Mouse (Mus musculus) heart, adult 2 months (tissue): ENCODE measurements around the gene Ndufb8. TPM values are rescaled to one million over a fixed set of nuclear protein-coding genes. Genes with fewer than 3 reads are reported as not detected.

Experiments
- DNase-seq, 2 experiments: peaks; one replicate each; pipeline ENCODE4 v3.0.0; 2021
- H3K27ac ChIP-seq: fragments of 200-600 bp; 2 replicates; pipeline ENCODE4 v1.8.1; 2022
- H3K27me3 ChIP-seq: fragments of 200-500 bp; 2 replicates; pipeline ENCODE4 v1.6.1; 2012; ENCODE audit warnings: mild to moderate bottlenecking, low read length, inconsistent platforms, mixed read lengths; ENCODE audit not compliant: control insufficient read depth, insufficient read depth
- H3K36me3 ChIP-seq: fragments of 200-500 bp; 2 replicates; pipeline ENCODE4 v1.6.1; 2012; ENCODE audit warnings: low read length, inconsistent platforms; ENCODE audit not compliant: control insufficient read depth, insufficient read depth
- H3K4me1 ChIP-seq: fragments of 200-500 bp; 2 replicates; pipeline ENCODE4 v1.6.1; 2011; ENCODE audit warnings: low read length; ENCODE audit not compliant: control insufficient read depth, insufficient read depth
- H3K4me3 ChIP-seq: fragments of 200-600 bp; 2 replicates; pipeline ENCODE4 v1.8.1; 2022
- H3K79me2 ChIP-seq: fragments of 200-500 bp; replicated peaks from 2 replicates; pipeline ENCODE4 v1.6.1; 2012; ENCODE audit warnings: mild to moderate bottlenecking, inconsistent platforms, low read length, moderate library complexity, mixed read lengths; ENCODE audit not compliant: control insufficient read depth, insufficient read depth
- H3K9ac ChIP-seq: fragments of 200-500 bp; 2 replicates; pipeline ENCODE4 v1.6.1; 2012; ENCODE audit warnings: low read depth, mild to moderate bottlenecking, control low read depth, inconsistent platforms, low read length, mixed read lengths
- CTCF ChIP-seq: fragments of 200-600 bp; IDR thresholded peaks from 2 replicates; pipeline ENCODE4 v1.8.1; 2022; ENCODE audit warnings: antibody characterized with exemption, mild to moderate bottlenecking, moderate library complexity
- EP300 ChIP-seq: fragments of 200-500 bp; IDR thresholded peaks from 2 replicates; pipeline ENCODE4 v1.6.1; 2011; ENCODE audit warnings: low read depth, low read length, control low read depth; ENCODE audit not compliant: insufficient read depth
- POLR2A ChIP-seq: fragments of 200-500 bp; IDR thresholded peaks from 2 replicates; pipeline ENCODE4 v1.6.1; 2011; ENCODE audit warnings: mild to moderate bottlenecking, low read depth, low read length, control low read depth; ENCODE audit not compliant: insufficient read depth
- WGBS: fragments of 180-500 bp; shearing (Covaris S2); methylation state at CpG from one replicate; pipeline ENCODE4 v1.1.7; 2018; 5-methylcytosine and 5-hydroxymethylcytosine counted together
- intact Hi-C: fragments of 180-260 bp; cut with DNase I; formaldehyde crosslinking; loops from one replicate; pipeline ENCODE4 v1.15.1; 2025
- polyA plus RNA-seq: library from polyadenylated mRNA; depleted of rRNA; stranded (reverse); fragments of >200 nt; gene quantifications from 2 replicates; pipeline ENCODE4 v1.2.3, GENCODE M21; 2012
- total RNA-seq, 2 experiments: library from RNA; stranded (reverse); gene quantifications; 2 replicates each; pipeline ENCODE4 v1.2.3; 2021

The Ndufb8 gene
- total and polyA plus RNA-seq, 3 experiments, result 1,693 to 2,415 (median 1,987) TPM

DNA sequence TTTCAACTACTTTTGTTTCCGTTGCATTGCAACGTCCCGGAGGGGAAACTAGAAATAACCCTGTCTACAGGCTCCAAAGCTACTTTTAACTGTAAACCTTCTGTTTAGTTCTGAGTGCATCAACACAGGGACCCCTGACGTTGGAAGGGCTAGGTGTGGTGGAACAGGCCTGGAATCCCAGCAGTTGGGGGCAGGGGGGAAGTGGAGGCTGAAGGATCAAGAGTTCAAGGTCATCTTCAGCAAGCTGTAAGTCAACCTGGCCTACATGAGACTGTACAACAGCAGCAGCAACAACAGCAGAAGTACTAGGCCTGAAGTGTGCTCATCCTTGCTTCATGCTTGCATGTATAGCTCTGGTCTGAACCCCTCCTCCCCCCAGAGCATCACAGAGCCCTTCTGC lies 32.8 kb upstream of the Ndufb8 start:
- Histone ChIP-seq H3K4me3 (no peak overlapping the region), H3K4me1 (no peaks in the 10 kb centered on the region), H3K79me2 (no peaks in the 10 kb centered on the region), H3K27me3 (no peaks in the 10 kb centered on the region), H3K36me3 (no peaks in the 10 kb centered on the region), H3K9ac (no peak overlapping the region), H3K27ac (no peak overlapping the region)
- intact Hi-C loops, result loop anchor here (10.0 kb wide), 1 partner anchor 447 kb away; no protein-coding TSS in a partner anchor
- DNase-seq, result no peak
- WGBS, result 42% methylated on average over 4 of the region's 4 CpGs
- TF ChIP-seq POLR2A (no peak), EP300 (no peak), CTCF (no peak)

GRCm38 (mm10) chr19:44582638-44583309 lies 27.5 kb upstream of the Ndufb8 start:
- Histone ChIP-seq H3K27ac (no peak overlapping the region), H3K36me3 (no peaks in the 10 kb centered on the region), H3K4me1 (no peaks in the 10 kb centered on the region), H3K9ac (no peak overlapping the region), H3K27me3 (no peaks in the 10 kb centered on the region), H3K79me2 (no peaks in the 10 kb centered on the region), H3K4me3 (no peak overlapping the region)
- intact Hi-C loops, result loop anchor here (1.0 to 10.0 kb wide), 3 partner anchors 172 to 452 kb away; no protein-coding TSS in a partner anchor
- TF ChIP-seq CTCF, result no peak
- TF ChIP-seq EP300, result peak; percentile 96
- DNase-seq, result peak; percentile 88 to 93
- 36% methylated on average over 9 of the region's 9 CpGs for WGBS

GRCm38 (mm10) chr19:44582103-44582502 lies 26.9 kb upstream of the Ndufb8 start:
- no peak for TF ChIP-seq POLR2A
- TF ChIP-seq CTCF, result no peak
- no peak for TF ChIP-seq EP300
- no peaks in the 10 kb centered on the region for H3K4me1 ChIP-seq
- no peak overlapping the region for H3K9ac ChIP-seq
- no peak overlapping the region for H3K27ac ChIP-seq
- no peak for DNase-seq
- H3K27me3 ChIP-seq, result no peaks in the 10 kb centered on the region
- intact Hi-C loops, result loop anchor here (1.0 to 10.0 kb wide), 3 partner anchors 172 to 453 kb away; no protein-coding TSS in a partner anchor
- H3K4me3 ChIP-seq, result no peak overlapping the region
- no peaks in the 10 kb centered on the region for H3K36me3 ChIP-seq
- H3K79me2 ChIP-seq, result no peaks in the 10 kb centered on the region
- 85% methylated on average over 10 of the region's 10 CpGs for WGBS

GRCm38 (mm10) chr19:44578038-44578437 lies 22.8 kb upstream of the Ndufb8 start:
- no peak overlapping the region for H3K9ac ChIP-seq
- no peaks in the 10 kb centered on the region for H3K79me2 ChIP-seq
- TF ChIP-seq POLR2A, result no peak
- no peak for TF ChIP-seq CTCF
- no peak for TF ChIP-seq EP300
- DNase-seq, result no peak
- WGBS, result 78% methylated on average over 1 of the region's 1 CpGs
- H3K36me3 ChIP-seq, result no peaks in the 10 kb centered on the region
- no peak overlapping the region for H3K4me3 ChIP-seq
- no peaks in the 10 kb centered on the region for H3K27me3 ChIP-seq
- H3K4me1 ChIP-seq, result no peaks in the 10 kb centered on the region
- intact Hi-C loops, result no loop called here
- no peak overlapping the region for H3K27ac ChIP-seq

GRCm38 (mm10) chr19:44576275-44576674 lies 21.0 kb upstream of the Ndufb8 start:
- Histone ChIP-seq H3K4me3 (no peak overlapping the region), H3K9ac (no peak overlapping the region), H3K27me3 (no peaks in the 10 kb centered on the region), H3K27ac (no peak overlapping the region), H3K36me3 (no peaks in the 10 kb centered on the region), H3K4me1 (no peaks in the 10 kb centered on the region), H3K79me2 (no peaks in the 10 kb centered on the region)
- intact Hi-C loops, result no loop called here
- WGBS, result 71% methylated on average over 7 of the region's 7 CpGs
- no peak for TF ChIP-seq EP300
- DNase-seq, result no peak

DNA sequence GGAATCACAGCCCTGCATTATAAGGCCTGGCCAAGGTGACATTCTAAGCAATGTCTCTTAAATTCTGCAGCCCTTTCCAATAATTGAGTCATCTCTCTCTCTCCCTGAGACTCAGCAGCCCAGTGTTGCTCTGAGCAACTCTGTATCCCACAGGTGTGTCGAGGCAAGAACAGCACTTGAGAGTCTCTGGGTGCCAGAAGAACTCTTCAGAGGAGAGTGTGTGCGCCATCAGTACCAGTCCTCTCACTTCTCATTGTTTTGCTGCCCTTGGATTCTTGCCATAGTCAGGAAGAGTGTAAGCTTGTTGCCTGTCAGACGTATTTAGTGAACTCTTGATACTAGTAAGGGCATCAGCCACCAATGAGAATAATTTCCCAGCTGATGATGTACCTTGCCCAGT lies 12.5 kb upstream of the Ndufb8 start:
- Histone ChIP-seq H3K4me1 (peaks cover 2% of the 10 kb centered on the region), H3K79me2 (0 out of 2 replicates have a peak, but pooled peaks cover 2% of the 10 kb centered on the region), H3K9ac (no peak overlapping the region), H3K36me3 (peaks cover 4% of the 10 kb centered on the region), H3K27ac (no peak overlapping the region), H3K27me3 (no peaks in the 10 kb centered on the region), H3K4me3 (no peak overlapping the region)
- intact Hi-C loops, result no loop called here
- TF ChIP-seq CTCF, result no peak
- no peak for TF ChIP-seq POLR2A
- no peak for TF ChIP-seq EP300
- DNase-seq, result no peak
- WGBS, result 74% methylated on average over 3 of the region's 3 CpGs
